Mouse (Mus musculus): Measurements from ENCODE around the gene Jsrp1.
A peak's percentile ranks its signal among the peaks of the same experiment; 100 is the strongest.

The Jsrp1 gene

DNA sequence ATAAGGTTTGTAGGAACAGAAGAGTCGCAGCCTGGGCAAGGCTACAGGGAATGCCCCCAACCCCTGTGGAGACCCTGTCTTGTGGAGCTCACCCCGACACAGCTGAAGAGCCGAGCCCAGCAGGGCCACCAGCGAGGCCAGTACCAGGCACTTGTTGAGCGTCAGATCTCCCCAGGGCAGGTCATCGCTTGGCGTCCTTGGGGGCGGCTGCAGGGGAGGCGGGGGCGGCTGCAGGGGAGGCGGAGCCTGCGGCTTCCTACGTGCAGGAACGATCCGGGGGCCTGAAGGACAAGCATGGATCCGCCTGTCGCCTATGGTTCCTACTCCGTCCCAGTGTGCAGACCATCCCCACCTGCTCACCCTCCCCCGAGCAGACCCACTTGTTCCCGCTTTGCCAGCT lies 3.2 kb downstream of the Jsrp1 start:
- DNase-seq (ENCODE audit: low read depth, low spot score) = no peak

GRCm38 (mm10) chr10:80808985-80809632 lies 4.2 kb downstream of the Jsrp1 start:
- DNase-seq (ENCODE audit: low read depth, low spot score) = no peak

- DNase-seq (ENCODE audit: low read depth, low spot score) = peak; percentile 69
These were observed 5.0 kb downstream of the Jsrp1 start for GRCm38 (mm10) chr10:80808099-80808984.

GRCm38 (mm10) chr10:80807057-80807627 lies 6.2 kb downstream of the Jsrp1 start:
- DNase-seq (ENCODE audit: low read depth, low spot score) = peak; percentile 80

- no peak for DNase-seq (ENCODE audit: low read depth, low spot score)
These were observed 6.8 kb downstream of the Jsrp1 start for GRCm38 (mm10) chr10:80806341-80807056.

DNA sequence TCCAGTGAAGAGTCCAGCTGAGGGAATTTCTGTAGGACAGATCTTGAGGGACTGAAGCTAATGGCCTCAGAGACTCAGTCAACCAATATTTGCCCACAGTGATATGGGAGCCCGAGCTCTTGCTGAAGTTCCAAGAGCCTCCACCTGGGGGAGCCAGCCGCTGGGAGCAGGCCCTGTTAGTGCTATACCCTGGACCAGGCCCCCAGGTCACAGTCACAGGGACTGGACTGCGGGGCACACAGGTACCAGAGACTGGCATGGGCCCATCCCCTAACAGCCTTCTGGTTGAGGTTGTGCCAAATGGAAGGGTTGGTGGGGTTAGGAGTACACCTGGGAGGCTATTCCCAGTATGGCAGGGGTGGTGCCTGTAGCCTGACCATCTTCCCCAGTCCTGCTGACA lies 7.4 kb downstream of the Jsrp1 start:
- no peak for DNase-seq (ENCODE audit: low read depth, low spot score)

DNA sequence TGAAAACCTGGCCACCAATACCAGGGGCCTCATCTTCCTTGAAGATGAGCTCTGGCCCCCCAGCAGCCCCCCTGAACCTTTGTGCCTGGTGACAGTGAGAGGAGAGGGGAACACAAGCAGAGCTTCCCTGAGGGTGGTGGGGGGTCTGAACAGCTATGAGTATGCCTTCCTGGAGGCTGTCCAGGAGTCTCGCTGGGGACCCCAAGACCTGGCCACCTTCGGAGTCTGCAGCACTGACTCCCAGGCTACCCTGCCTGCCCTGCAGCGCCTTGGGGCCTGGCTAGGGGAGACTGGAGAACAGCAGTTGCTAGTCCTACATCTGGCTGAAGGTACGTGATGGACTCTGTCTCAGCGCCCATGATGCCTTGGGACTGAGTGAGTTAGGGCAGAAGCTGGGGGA lies 8.0 kb downstream of the Jsrp1 start:
- DNase-seq (ENCODE audit: low read depth, low spot score) = no peak

GRCm38 (mm10) chr10:80804916-80805315 lies 8.4 kb downstream of the Jsrp1 start, which contains the start of gene Amh:
Amh (plus strand) TSS chr10:80805243.
- no peak for DNase-seq (ENCODE audit: low read depth, low spot score)

DNA sequence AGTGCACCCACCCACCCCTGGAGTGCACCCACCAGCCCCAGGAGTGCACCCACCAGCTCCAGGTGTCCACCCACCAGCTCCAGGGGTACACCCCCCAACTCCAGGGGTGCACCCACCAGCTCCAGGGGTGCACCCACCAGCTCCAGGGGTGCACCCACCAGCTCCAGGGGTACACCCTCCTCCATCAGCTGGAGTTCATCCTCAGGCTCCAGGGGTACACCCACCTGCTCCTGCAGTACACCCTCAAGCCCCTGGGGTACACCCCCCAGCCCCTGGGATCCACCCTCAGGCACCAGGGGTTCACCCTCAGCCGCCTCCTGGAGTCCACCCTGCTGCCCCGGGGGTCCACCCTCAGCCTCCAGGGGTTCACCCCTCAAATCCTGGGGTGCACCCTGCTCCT lies 9.0 kb downstream of the Jsrp1 start:
- no peak for DNase-seq (ENCODE audit: low read depth, low spot score)

DNA sequence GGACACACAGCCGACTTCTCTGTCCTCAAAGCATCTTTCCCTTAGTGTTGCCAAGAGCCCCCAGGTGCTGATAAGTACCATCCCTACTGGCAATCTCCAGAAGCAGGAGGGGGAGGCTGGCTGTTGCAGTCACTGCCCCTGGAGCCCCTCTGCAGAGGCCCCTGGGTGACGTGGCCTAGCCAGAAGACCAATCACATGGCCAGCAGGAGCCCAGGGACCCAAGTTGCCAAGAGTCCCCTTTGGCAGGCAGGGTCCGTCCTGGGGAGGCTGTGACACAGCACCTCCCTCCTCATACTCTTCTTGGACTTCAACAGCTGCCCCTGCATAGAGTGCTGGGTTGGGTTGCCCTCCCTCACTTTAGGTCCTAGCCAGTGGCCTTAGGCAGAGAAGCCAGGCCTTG lies 10.3 kb downstream of the Jsrp1 start:
- DNase-seq (ENCODE audit: low read depth, low spot score) = no peak

- DNase-seq (ENCODE audit: low read depth, low spot score) = no peak
These were observed 10.9 kb downstream of the Jsrp1 start for GRCm38 (mm10) chr10:80802204-80802912.

- no peak for DNase-seq (ENCODE audit: low read depth, low spot score)
These were observed 14.2 kb downstream of the Jsrp1 start for GRCm38 (mm10) chr10:80799070-80799566.

GRCm38 (mm10) chr10:80798150-80799006 lies 14.9 kb downstream of the Jsrp1 start, which contains the start of the genes Sf3a2 and Plekhj1:
Sf3a2 (plus strand) TSS chr10:80798198.
Plekhj1 (minus strand) TSS chr10:80798626.
- peak; percentile 93 for DNase-seq (ENCODE audit: low read depth, low spot score)

- DNase-seq (ENCODE audit: low read depth, low spot score) = no peak
These were observed 15.8 kb downstream of the Jsrp1 start for GRCm38 (mm10) chr10:80797186-80798149.

DNA sequence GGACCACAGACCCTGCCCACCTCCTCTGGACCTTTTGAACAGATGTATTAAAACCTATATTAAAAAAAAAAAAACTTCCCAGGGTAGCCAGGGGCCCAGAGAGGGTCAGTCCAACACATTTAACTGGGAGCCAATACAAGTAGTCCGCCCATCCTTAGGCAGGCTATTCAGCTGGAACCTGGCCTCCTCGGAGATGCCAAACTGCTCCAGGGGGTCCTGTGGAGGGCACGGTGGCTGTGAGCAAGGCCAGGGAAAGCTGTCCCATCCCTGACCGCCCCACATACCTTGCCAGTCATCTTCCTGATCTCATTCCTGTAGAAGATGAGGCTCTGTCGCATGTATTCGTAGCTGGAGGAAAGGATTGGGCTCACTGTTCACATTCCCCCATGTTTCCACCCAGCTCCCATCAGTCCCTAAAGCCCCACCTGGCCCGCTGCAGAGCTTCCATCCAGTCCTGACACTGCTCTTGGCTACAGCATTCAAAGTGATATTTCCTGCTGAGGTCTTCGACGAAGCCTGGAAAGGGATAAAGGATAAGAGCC lies 16.9 kb downstream of the Jsrp1 start:
- DNase-seq (ENCODE audit: low read depth, low spot score) = no peak

DNA sequence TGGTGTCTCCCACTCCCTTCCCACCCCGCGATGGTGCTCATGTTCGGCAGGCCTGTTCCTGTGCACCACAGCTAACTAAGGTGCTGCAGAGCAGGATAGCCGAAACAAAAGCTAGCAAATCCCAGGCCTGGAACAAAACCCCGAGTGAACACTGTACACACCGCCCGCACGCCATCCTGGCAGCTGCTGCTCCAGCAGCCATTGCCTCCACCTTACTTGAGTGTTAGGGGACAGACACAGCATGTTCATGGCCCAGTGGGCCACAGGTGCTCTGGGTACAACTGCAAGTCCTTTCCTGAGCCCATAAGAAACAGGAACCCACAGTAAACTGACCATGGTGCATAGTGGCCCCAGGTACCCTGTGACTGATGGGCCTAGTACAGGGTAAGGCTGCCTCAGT lies 18.5 kb downstream of the Jsrp1 start:
- no peak for DNase-seq (ENCODE audit: low read depth, low spot score)

- no peak for DNase-seq (ENCODE audit: low read depth, low spot score)
These were observed 19.5 kb downstream of the Jsrp1 start for GRCm38 (mm10) chr10:80793803-80794202.

DNA sequence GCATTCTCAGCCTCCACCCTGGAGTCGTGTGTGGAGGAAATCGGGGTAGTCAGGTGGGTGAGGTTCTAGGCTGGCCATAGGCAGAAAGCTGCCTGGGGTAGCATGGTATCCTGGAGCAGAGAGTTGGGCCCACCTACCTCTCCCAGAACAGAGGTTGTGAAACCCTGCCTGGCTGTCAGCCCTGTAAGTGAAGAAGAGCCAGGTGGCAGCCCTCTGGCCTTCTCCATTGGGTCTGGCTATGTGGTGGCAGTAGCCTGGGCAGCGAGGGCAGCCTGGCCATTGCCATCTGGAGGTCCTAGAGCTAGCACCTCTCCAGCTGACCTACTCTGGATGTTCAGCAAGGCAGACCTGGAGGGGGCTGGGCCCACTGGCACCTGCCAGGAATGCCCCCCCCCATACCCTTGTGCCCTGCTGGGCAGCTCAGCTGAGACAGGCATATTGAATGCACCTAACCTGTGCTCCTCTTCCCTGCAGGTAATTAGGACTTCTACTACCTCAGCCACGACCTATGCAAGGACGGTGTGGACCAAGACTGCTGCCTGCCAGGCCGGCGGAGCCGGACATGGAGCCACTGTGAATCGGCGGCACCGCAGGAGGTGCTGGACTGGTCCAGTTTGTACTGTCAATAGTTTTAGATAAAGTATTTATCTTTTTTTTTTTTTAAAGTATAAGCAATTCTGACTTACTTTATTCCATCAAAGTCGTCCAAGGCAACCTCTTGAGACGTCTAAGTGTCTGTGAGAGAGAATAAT lies 20.1 kb downstream of the Jsrp1 start:
- DNase-seq (ENCODE audit: low read depth, low spot score) = no peak

Measured in retina, adult 2 months (tissue).